Mouse (Mus musculus): Measurements from ENCODE around the gene Uqcc3. TPM values are rescaled to one million over a fixed set of nuclear protein-coding genes. Genes with fewer than 3 reads are reported as not detected.
"Not testable (repeated sequence)": the region's sequence is repeated elsewhere in the genome, so short reads cannot be mapped to it uniquely, and the experiment has no call there.

Gene Uqcc3
- total RNA-seq, 1 experiment, result 75.3 TPM

GRCm38 (mm10) chr19:8898576-8898975 lies 17.9 kb upstream of the Uqcc3 start:
- peak overlapping the region; percentile 96 to 100 for H3K4me3 ChIP-seq (ENCODE audit: insufficient read depth in 1 of 2, low read depth in 1 of 2, low read length in 2 of 2, poor library complexity in 1 of 2, severe bottlenecking in 1 of 2)
- no peak for TF ChIP-seq HCFC1 (IDR thresholded peaks at IDR 0.05; ENCODE audit: borderline replicate concordance, insufficient read depth, low read length)
- TF ChIP-seq CHD2 (IDR thresholded peaks at IDR 0.05; ENCODE audit: low read depth, low read length), result 0 out of 2 replicates have a peak, but pooled peaks have one; percentile 26
- H3K36me3 ChIP-seq (ENCODE audit: control insufficient read depth, insufficient read depth, low read length, poor library complexity, severe bottlenecking), result peaks cover 25% of the 10 kb centered on the region
- peaks cover 2 to 4% of the 10 kb centered on the region in 2 experiments; a peak in 1 of 4 replicates for H3K4me1 ChIP-seq (ENCODE audit: control insufficient read depth in 2 of 2, insufficient read depth in 2 of 2, low read length in 2 of 2, poor library complexity in 1 of 2)
- peak overlapping the region; percentile 91 for H3K27ac ChIP-seq (ENCODE audit: insufficient read depth, low read depth, low read length, poor library complexity, severe bottlenecking)
- H3K9me3 ChIP-seq (ENCODE audit: control insufficient read depth, insufficient read depth, low read depth, low read length), result no peaks in the 10 kb centered on the region
- DNase-seq (ENCODE audit: low read depth, low spot score), result no peak
- peak overlapping the region; percentile 91 for H3K9ac ChIP-seq (ENCODE audit: insufficient read depth, low read depth, low read length, poor library complexity, severe bottlenecking)
- in situ Hi-C loops (cut with MboI; ENCODE audit: low sequenced_read_pairs in 2 of 2, unreplicated experiment in 2 of 2), result no loop called here

- no peaks in the 10 kb centered on the region for H3K9me3 ChIP-seq (ENCODE audit: control insufficient read depth, insufficient read depth, low read depth, low read length)
- DNase-seq (ENCODE audit: low read depth, low spot score), result peak; percentile 95
- peak within 1 kb of the TSS; percentile 91 for H3K27ac ChIP-seq (ENCODE audit: insufficient read depth, low read depth, low read length, poor library complexity, severe bottlenecking)
- TF ChIP-seq HCFC1 (IDR thresholded peaks at IDR 0.05; ENCODE audit: borderline replicate concordance, insufficient read depth, low read length), result peak; percentile 54; the same call in 1 of the 2 replicates
- no peak for TF ChIP-seq ZC3H11A (IDR thresholded peaks at IDR 0.05; ENCODE audit: borderline replicate concordance, low read depth, low read length)
- H3K9ac ChIP-seq (ENCODE audit: insufficient read depth, low read depth, low read length, poor library complexity, severe bottlenecking), result peak within 1 kb of the TSS; percentile 91
- peaks cover 21% of the 10 kb centered on the region for H3K36me3 ChIP-seq (ENCODE audit: control insufficient read depth, insufficient read depth, low read length, poor library complexity, severe bottlenecking)
- in situ Hi-C loops (cut with MboI; ENCODE audit: low sequenced_read_pairs in 2 of 2, unreplicated experiment in 2 of 2), result no loop called here
- H3K4me3 ChIP-seq (ENCODE audit: insufficient read depth in 1 of 2, low read depth in 1 of 2, low read length in 2 of 2, poor library complexity in 1 of 2, severe bottlenecking in 1 of 2), result peak within 1 kb of the TSS; percentile 96 to 100
- H3K4me1 ChIP-seq (ENCODE audit: control insufficient read depth in 2 of 2, insufficient read depth in 2 of 2, low read length in 2 of 2, poor library complexity in 1 of 2), result peaks cover 2 to 4% of the 10 kb centered on the region in 2 experiments; a peak in 1 of 4 replicates
These were observed 17.3 kb upstream of the Uqcc3 start, which contains the start of gene Ganab for GRCm38 (mm10) chr19:8897865-8898495. Gene Ganab (plus strand): TSS chr19:8898071.

GRCm38 (mm10) chr19:8897211-8897864 lies 16.6 kb upstream of the Uqcc3 start:
- H3K4me1 ChIP-seq (ENCODE audit: control insufficient read depth in 2 of 2, insufficient read depth in 2 of 2, low read length in 2 of 2, poor library complexity in 1 of 2); in situ Hi-C loops (cut with MboI; ENCODE audit: low sequenced_read_pairs in 2 of 2, unreplicated experiment in 2 of 2); H3K9me3 ChIP-seq (ENCODE audit: control insufficient read depth, insufficient read depth, low read depth, low read length); DNase-seq (ENCODE audit: low read depth, low spot score): not testable (repeated sequence)
- peak overlapping the region; percentile 75 for H3K9ac ChIP-seq (ENCODE audit: insufficient read depth, low read depth, low read length, poor library complexity, severe bottlenecking)
- H3K4me3 ChIP-seq (ENCODE audit: insufficient read depth in 1 of 2, low read depth in 1 of 2, low read length in 2 of 2, poor library complexity in 1 of 2, severe bottlenecking in 1 of 2), result peak overlapping the region; percentile 31 to 100
- H3K27ac ChIP-seq (ENCODE audit: insufficient read depth, low read depth, low read length, poor library complexity, severe bottlenecking), result peak overlapping the region; percentile 71
- H3K36me3 ChIP-seq (ENCODE audit: control insufficient read depth, insufficient read depth, low read length, poor library complexity, severe bottlenecking), result peaks cover 20% of the 10 kb centered on the region

DNA sequence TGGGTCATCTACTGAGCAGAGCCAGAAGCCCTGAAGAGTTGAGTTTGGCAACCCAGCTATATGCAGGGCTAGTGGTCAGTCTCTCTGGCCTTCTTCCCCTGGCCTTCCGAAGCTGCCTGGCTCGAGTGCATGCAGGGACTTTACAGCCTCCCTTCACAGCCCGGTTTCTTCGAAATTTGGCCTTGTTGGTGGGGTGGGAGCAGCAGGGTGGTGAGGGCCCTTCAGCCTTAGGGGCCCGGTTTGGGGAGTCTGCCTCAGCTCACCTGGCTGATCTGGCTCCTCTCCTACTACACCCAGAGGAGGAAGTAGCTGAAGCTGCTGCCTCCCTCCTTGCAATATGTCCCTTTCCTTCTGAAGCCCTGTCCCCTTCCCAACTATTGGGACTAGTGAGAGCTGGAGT lies 15.5 kb upstream of the Uqcc3 start:
- in situ Hi-C loops (cut with MboI; ENCODE audit: low sequenced_read_pairs in 2 of 2, unreplicated experiment in 2 of 2), result not testable (repeated sequence)
- Histone ChIP-seq H3K9ac (ENCODE audit: insufficient read depth, low read depth, low read length, poor library complexity, severe bottlenecking) (peak overlapping the region; percentile 75; the same call in 1 of the 2 replicates), H3K36me3 (ENCODE audit: control insufficient read depth, insufficient read depth, low read length, poor library complexity, severe bottlenecking) (peaks cover 21% of the 10 kb centered on the region)

DNA sequence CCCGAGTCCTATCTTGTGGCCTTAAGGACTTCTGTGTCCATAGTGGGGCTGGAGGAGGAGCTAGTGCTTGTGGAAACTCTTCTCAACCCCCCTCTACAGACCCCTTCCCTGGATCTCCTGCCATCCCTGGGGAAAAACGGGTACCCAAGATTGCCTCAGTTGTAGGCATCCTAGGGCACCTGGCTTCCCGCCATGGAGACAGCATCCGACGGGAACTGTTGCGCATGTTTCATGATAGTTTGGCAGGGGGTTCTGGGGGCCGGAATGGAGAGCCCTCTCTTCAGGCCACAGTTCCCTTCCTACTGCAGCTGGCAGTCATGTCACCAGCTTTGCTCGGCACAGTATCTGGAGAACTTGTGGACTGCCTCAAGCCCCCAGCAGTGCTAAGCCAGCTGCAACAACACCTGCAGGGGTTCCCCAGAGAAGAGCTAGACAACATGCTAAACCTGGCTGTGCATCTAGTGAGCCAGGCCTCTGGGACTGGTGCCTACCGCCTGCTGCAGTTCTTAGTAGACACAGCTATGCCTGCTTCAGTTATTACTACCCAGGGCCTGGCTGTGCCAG lies 14.8 kb upstream of the Uqcc3 start:
- TF ChIP-seq HCFC1 (IDR thresholded peaks at IDR 0.05; ENCODE audit: borderline replicate concordance, insufficient read depth, low read length), result no peak
- TF ChIP-seq MAFK (IDR thresholded peaks at IDR 0.05; ENCODE audit: insufficient read depth, low read depth, low read length), result no peak
- no peak for TF ChIP-seq CHD2 (IDR thresholded peaks at IDR 0.05; ENCODE audit: low read depth, low read length)
- TF ChIP-seq ZC3H11A (IDR thresholded peaks at IDR 0.05; ENCODE audit: borderline replicate concordance, low read depth, low read length), result no peak
- TF ChIP-seq ZNF384 (IDR thresholded peaks at IDR 0.05; ENCODE audit: low read depth, low read length), result no peak
- H3K36me3 ChIP-seq (ENCODE audit: control insufficient read depth, insufficient read depth, low read length, poor library complexity, severe bottlenecking), result peaks cover 27% of the 10 kb centered on the region
- H3K4me1 ChIP-seq (ENCODE audit: control insufficient read depth in 2 of 2, insufficient read depth in 2 of 2, low read length in 2 of 2, poor library complexity in 1 of 2), result peaks cover 2 to 4% of the 10 kb centered on the region in 2 experiments; a peak in 2 of 4 replicates
- H3K27ac ChIP-seq (ENCODE audit: insufficient read depth, low read depth, low read length, poor library complexity, severe bottlenecking), result no peak overlapping the region
- no peak for DNase-seq (ENCODE audit: low read depth, low spot score)
- no peak overlapping the region for H3K4me3 ChIP-seq (ENCODE audit: insufficient read depth in 1 of 2, low read depth in 1 of 2, low read length in 2 of 2, poor library complexity in 1 of 2, severe bottlenecking in 1 of 2)
- 0 out of 2 replicates have a peak overlapping the region, but pooled peaks have one; percentile 75 for H3K9ac ChIP-seq (ENCODE audit: insufficient read depth, low read depth, low read length, poor library complexity, severe bottlenecking)
- no peaks in the 10 kb centered on the region for H3K9me3 ChIP-seq (ENCODE audit: control insufficient read depth, insufficient read depth, low read depth, low read length)
- in situ Hi-C loops (cut with MboI; ENCODE audit: low sequenced_read_pairs in 2 of 2, unreplicated experiment in 2 of 2), result no loop called here

More for the DNA sequence above, 15.5 kb upstream of the Uqcc3 start:
- H3K9me3 ChIP-seq (ENCODE audit: control insufficient read depth, insufficient read depth, low read depth, low read length); H3K27ac ChIP-seq (ENCODE audit: insufficient read depth, low read depth, low read length, poor library complexity, severe bottlenecking); H3K4me3 ChIP-seq (ENCODE audit: insufficient read depth in 1 of 2, low read depth in 1 of 2, low read length in 2 of 2, poor library complexity in 1 of 2, severe bottlenecking in 1 of 2); DNase-seq (ENCODE audit: low read depth, low spot score); H3K4me1 ChIP-seq (ENCODE audit: control insufficient read depth in 2 of 2, insufficient read depth in 2 of 2, low read length in 2 of 2, poor library complexity in 1 of 2): not testable (repeated sequence)
